Mouse (Mus musculus) bone marrow, adult 2 months (tissue): ENCODE data around the gene Esd.

ENCODE experiments used
- CTCF ChIP-seq: fragments of 200-500 bp; IDR thresholded peaks from 2 replicates; pipeline ENCODE4 v1.5.1; 2011; ENCODE audit warnings: low read length, control low read depth; ENCODE audit not compliant: control insufficient read depth, insufficient read depth
- POLR2A ChIP-seq: fragments of 200-500 bp; IDR thresholded peaks from 2 replicates; pipeline ENCODE4 v1.6.1; 2011; ENCODE audit warnings: low read depth, mild to moderate bottlenecking, control low read depth, low read length, borderline replicate concordance; ENCODE audit not compliant: control insufficient read depth

DNA sequence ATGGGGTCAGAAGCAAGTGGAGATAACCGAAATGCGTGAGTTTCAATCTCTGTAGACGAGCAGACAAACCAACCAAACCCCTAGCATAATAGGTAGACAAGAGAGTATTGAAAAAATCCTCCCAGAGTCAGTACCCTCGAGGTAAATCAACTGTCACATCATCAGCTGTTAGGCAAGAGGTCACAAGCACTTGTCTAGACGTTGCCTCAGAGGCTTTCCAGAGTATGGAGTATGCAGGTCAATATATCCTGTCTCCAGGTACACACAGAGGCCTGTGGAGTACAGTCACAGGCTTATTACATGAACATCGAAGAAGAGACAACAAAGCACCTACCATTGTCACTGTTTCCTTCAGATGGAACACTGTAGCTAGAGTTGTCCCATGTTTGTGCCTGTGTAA is 60.7 kb downstream of the Esd start:
- TF ChIP-seq CTCF: no peak
- TF ChIP-seq POLR2A: no peak
